Mouse (Mus musculus): Measurements from ENCODE around the gene Abca16. TPM values are rescaled to one million over a fixed set of nuclear protein-coding genes. Genes with fewer than 3 reads are reported as not detected.
A peak's percentile ranks its signal among the peaks of the same experiment; 100 is the strongest.

Gene Abca16
- polyA plus RNA-seq (2014; fragmentation: Nextera tagmentation; extraction: Ambion mirVana), result not detected in 2 replicates

- no peaks in the 10 kb centered on the region for H3K27me3 ChIP-seq (ENCODE audit: control insufficient read depth, insufficient read depth, low read length)
- no peak within 1 kb of the TSS for H3K4me2 ChIP-seq (ENCODE audit: low read depth, low read length, severe bottlenecking)
- no peaks in the 10 kb centered on the region for H3K36me3 ChIP-seq (ENCODE audit: control insufficient read depth, insufficient read depth, low read length)
- no peak within 1 kb of the TSS for H3K27ac ChIP-seq (ENCODE audit: low read depth, low read length)
- no peak within 1 kb of the TSS for H3K4me3 ChIP-seq (ENCODE audit: low read depth, low read length)
- no peak for ATAC-seq (replicated peaks; ENCODE audit: low FRiP score)
- no peaks in the 10 kb centered on the region for H3K9me3 ChIP-seq (ENCODE audit: control insufficient read depth, low read length)
- DNase-seq (ENCODE audit: low spot score), result no peak
- H3K4me1 ChIP-seq (replicated peaks; ENCODE audit: control insufficient read depth, insufficient read depth, low read length), result no peaks in the 10 kb centered on the region
- 81% methylated on average over 10 of the region's 10 CpGs for WGBS
- H3K9ac ChIP-seq (ENCODE audit: low read length), result no peak within 1 kb of the TSS
Observed at GRCm38 (mm10) chr7:120409447-120409846, at the start of gene Abca16. Abca16 (plus strand) TSS chr7:120409647.

GRCm38 (mm10) chr7:120361159-120361558, 48.3 kb upstream of the Abca16 start:
- H3K27me3 ChIP-seq (ENCODE audit: control insufficient read depth, insufficient read depth, low read length), result no peaks in the 10 kb centered on the region
- H3K9me3 ChIP-seq (ENCODE audit: control insufficient read depth, low read length), result no peaks in the 10 kb centered on the region
- 41% methylated on average over 13 of the region's 13 CpGs for WGBS
- no peak overlapping the region for H3K27ac ChIP-seq (ENCODE audit: low read depth, low read length)
- no peaks in the 10 kb centered on the region for H3K36me3 ChIP-seq (ENCODE audit: control insufficient read depth, insufficient read depth, low read length)
- H3K9ac ChIP-seq (ENCODE audit: low read length), result no peak overlapping the region
- no peak overlapping the region for H3K4me2 ChIP-seq (ENCODE audit: low read depth, low read length, severe bottlenecking)
- ATAC-seq (replicated peaks; ENCODE audit: low FRiP score) (peak; percentile 53; the same call in 1 of the 2 replicates), DNase-seq (ENCODE audit: low spot score) (peak; percentile 62)
- H3K4me3 ChIP-seq (ENCODE audit: low read depth, low read length), result no peak overlapping the region
- no peaks in the 10 kb centered on the region for H3K4me1 ChIP-seq (replicated peaks; ENCODE audit: control insufficient read depth, insufficient read depth, low read length)

GRCm38 (mm10) chr7:120412391-120412790, 2.9 kb downstream of the Abca16 start:
- Histone ChIP-seq H3K36me3 (ENCODE audit: control insufficient read depth, insufficient read depth, low read length) (no peaks in the 10 kb centered on the region), H3K4me2 (ENCODE audit: low read depth, low read length, severe bottlenecking) (no peak overlapping the region), H3K27me3 (ENCODE audit: control insufficient read depth, insufficient read depth, low read length) (no peaks in the 10 kb centered on the region), H3K9ac (ENCODE audit: low read length) (no peak overlapping the region), H3K9me3 (ENCODE audit: control insufficient read depth, low read length) (no peaks in the 10 kb centered on the region), H3K4me3 (ENCODE audit: low read depth, low read length) (no peak overlapping the region), H3K4me1 (replicated peaks; ENCODE audit: control insufficient read depth, insufficient read depth, low read length) (no peaks in the 10 kb centered on the region), H3K27ac (ENCODE audit: low read depth, low read length) (no peak overlapping the region)
- no peak for DNase-seq (ENCODE audit: low spot score)
- WGBS, result 90% methylated on average over 1 of the region's 1 CpGs
- no peak for ATAC-seq (replicated peaks; ENCODE audit: low FRiP score)

GRCm38 (mm10) chr7:120426625-120427024, 17.2 kb downstream of the Abca16 start:
- H3K4me1 ChIP-seq (replicated peaks; ENCODE audit: control insufficient read depth, insufficient read depth, low read length), result no peaks in the 10 kb centered on the region
- H3K36me3 ChIP-seq (ENCODE audit: control insufficient read depth, insufficient read depth, low read length), result no peaks in the 10 kb centered on the region
- 34% methylated on average over 3 of the region's 3 CpGs for WGBS
- DNase-seq (ENCODE audit: low spot score) (peak; percentile 54), ATAC-seq (replicated peaks; ENCODE audit: low FRiP score) (no peak)
- H3K9ac ChIP-seq (ENCODE audit: low read length), result no peak overlapping the region
- H3K4me3 ChIP-seq (ENCODE audit: low read depth, low read length), result no peak overlapping the region
- H3K27ac ChIP-seq (ENCODE audit: low read depth, low read length), result no peak overlapping the region
- no peaks in the 10 kb centered on the region for H3K27me3 ChIP-seq (ENCODE audit: control insufficient read depth, insufficient read depth, low read length)
- no peaks in the 10 kb centered on the region for H3K9me3 ChIP-seq (ENCODE audit: control insufficient read depth, low read length)
- no peak overlapping the region for H3K4me2 ChIP-seq (ENCODE audit: low read depth, low read length, severe bottlenecking)

GRCm38 (mm10) chr7:120431464-120431863, 22.0 kb downstream of the Abca16 start:
- H3K36me3 ChIP-seq (ENCODE audit: control insufficient read depth, insufficient read depth, low read length), result no peaks in the 10 kb centered on the region
- H3K4me3 ChIP-seq (ENCODE audit: low read depth, low read length), result no peak overlapping the region
- ATAC-seq (replicated peaks; ENCODE audit: low FRiP score) (no peak), DNase-seq (ENCODE audit: low spot score) (no peak)
- H3K4me2 ChIP-seq (ENCODE audit: low read depth, low read length, severe bottlenecking), result no peak overlapping the region
- H3K9me3 ChIP-seq (ENCODE audit: control insufficient read depth, low read length), result no peaks in the 10 kb centered on the region
- no peak overlapping the region for H3K27ac ChIP-seq (ENCODE audit: low read depth, low read length)
- H3K9ac ChIP-seq (ENCODE audit: low read length), result no peak overlapping the region
- H3K27me3 ChIP-seq (ENCODE audit: control insufficient read depth, insufficient read depth, low read length), result no peaks in the 10 kb centered on the region
- no peaks in the 10 kb centered on the region for H3K4me1 ChIP-seq (replicated peaks; ENCODE audit: control insufficient read depth, insufficient read depth, low read length)

GRCm38 (mm10) chr7:120503891-120504662, 94.6 kb downstream of the Abca16 start:
- WGBS, result 8% methylated on average over 31 of the region's 31 CpGs
- peak overlapping the region; percentile 61 for H3K9ac ChIP-seq (ENCODE audit: low read length)
- ATAC-seq (replicated peaks; ENCODE audit: low FRiP score) (peak; percentile 91), DNase-seq (ENCODE audit: low spot score) (peak; percentile 68)
- no peaks in the 10 kb centered on the region for H3K9me3 ChIP-seq (ENCODE audit: control insufficient read depth, low read length)
- no peak overlapping the region for H3K27ac ChIP-seq (ENCODE audit: low read depth, low read length)
- no peaks in the 10 kb centered on the region for H3K4me1 ChIP-seq (replicated peaks; ENCODE audit: control insufficient read depth, insufficient read depth, low read length)
- peak overlapping the region; percentile 66 for H3K4me2 ChIP-seq (ENCODE audit: low read depth, low read length, severe bottlenecking)
- H3K27me3 ChIP-seq (ENCODE audit: control insufficient read depth, insufficient read depth, low read length), result no peaks in the 10 kb centered on the region
- H3K36me3 ChIP-seq (ENCODE audit: control insufficient read depth, insufficient read depth, low read length), result no peaks in the 10 kb centered on the region
- peak overlapping the region; percentile 36 for H3K4me3 ChIP-seq (ENCODE audit: low read depth, low read length)

- peak overlapping the region; percentile 61 for H3K9ac ChIP-seq (ENCODE audit: low read length)
- H3K4me2 ChIP-seq (ENCODE audit: low read depth, low read length, severe bottlenecking), result peak overlapping the region; percentile 66
- no peak overlapping the region for H3K27ac ChIP-seq (ENCODE audit: low read depth, low read length)
- H3K4me1 ChIP-seq (replicated peaks; ENCODE audit: control insufficient read depth, insufficient read depth, low read length), result no peaks in the 10 kb centered on the region
- peak overlapping the region; percentile 36 for H3K4me3 ChIP-seq (ENCODE audit: low read depth, low read length)
- DNase-seq (ENCODE audit: low spot score), result no peak
- H3K9me3 ChIP-seq (ENCODE audit: control insufficient read depth, low read length), result no peaks in the 10 kb centered on the region
- H3K27me3 ChIP-seq (ENCODE audit: control insufficient read depth, insufficient read depth, low read length), result no peaks in the 10 kb centered on the region
- no peak for ATAC-seq (replicated peaks; ENCODE audit: low FRiP score)
- no peaks in the 10 kb centered on the region for H3K36me3 ChIP-seq (ENCODE audit: control insufficient read depth, insufficient read depth, low read length)
- 26% methylated on average over 5 of the region's 5 CpGs for WGBS
Observed at GRCm38 (mm10) chr7:120504663-120504979, 95.2 kb downstream of the Abca16 start.

GRCm38 (mm10) chr7:120534805-120535204, 125.4 kb downstream of the Abca16 start:
- Histone ChIP-seq H3K27ac (ENCODE audit: low read depth, low read length) (no peak overlapping the region), H3K9me3 (ENCODE audit: control insufficient read depth, low read length) (no peaks in the 10 kb centered on the region), H3K27me3 (ENCODE audit: control insufficient read depth, insufficient read depth, low read length) (no peaks in the 10 kb centered on the region), H3K4me3 (ENCODE audit: low read depth, low read length) (no peak overlapping the region), H3K4me1 (replicated peaks; ENCODE audit: control insufficient read depth, insufficient read depth, low read length) (no peaks in the 10 kb centered on the region), H3K4me2 (ENCODE audit: low read depth, low read length, severe bottlenecking) (no peak overlapping the region), H3K36me3 (ENCODE audit: control insufficient read depth, insufficient read depth, low read length) (no peaks in the 10 kb centered on the region), H3K9ac (ENCODE audit: low read length) (no peak overlapping the region)
- 84% methylated on average over 2 of the region's 2 CpGs for WGBS
- ATAC-seq (replicated peaks; ENCODE audit: low FRiP score) (no peak), DNase-seq (ENCODE audit: low spot score) (no peak)
